Mouse (Mus musculus): ENCODE results near the gene Vasn. TPM values are rescaled to one million over a fixed set of nuclear protein-coding genes. Genes with fewer than 3 reads are reported as not detected.

Vasn gene
- polyA plus RNA-seq, 1 experiment from 2014 or later = 10.9 TPM

GRCm38 (mm10) chr16:4648416-4649023 is 8.8 kb downstream of the Vasn start:
- Histone ChIP-seq H3K4me1 (peaks cover 16% of the 10 kb centered on the region), H3K27me3 (replicated peaks) (no peaks in the 10 kb centered on the region), H3K36me3 (peaks cover 55% of the 10 kb centered on the region), H3K4me2 (replicated peaks) (no peak overlapping the region), H3K4me3 (no peak overlapping the region), H3K27ac (no peak overlapping the region), H3K9me3 (no peaks in the 10 kb centered on the region), H3K9ac (no peak overlapping the region)
- WGBS = 88% methylated on average over 28 of the region's 28 CpGs
- no peak for ATAC-seq (ENCODE audit: low FRiP score, low read depth)

DNA sequence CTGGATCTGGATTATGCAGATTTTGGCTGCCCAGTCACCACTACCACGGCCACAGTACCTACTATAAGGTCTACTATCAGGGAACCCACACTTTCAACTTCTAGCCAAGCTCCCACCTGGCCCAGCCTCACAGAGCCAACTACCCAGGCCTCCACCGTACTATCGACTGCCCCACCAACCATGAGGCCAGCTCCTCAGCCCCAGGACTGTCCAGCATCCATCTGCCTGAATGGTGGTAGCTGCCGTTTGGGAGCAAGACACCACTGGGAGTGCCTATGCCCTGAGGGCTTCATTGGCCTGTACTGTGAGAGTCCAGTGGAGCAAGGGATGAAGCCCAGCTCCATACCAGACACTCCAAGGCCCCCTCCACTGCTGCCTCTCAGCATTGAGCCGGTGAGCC is 9.5 kb downstream of the Vasn start:
- Histone ChIP-seq H3K27ac (no peak overlapping the region), H3K36me3 (peaks cover 52% of the 10 kb centered on the region), H3K9me3 (no peaks in the 10 kb centered on the region), H3K4me2 (replicated peaks) (no peak overlapping the region), H3K4me1 (peaks cover 11% of the 10 kb centered on the region; the same call in 1 of the 2 replicates), H3K4me3 (no peak overlapping the region), H3K27me3 (replicated peaks) (no peaks in the 10 kb centered on the region), H3K9ac (no peak overlapping the region)
- no peak for ATAC-seq (ENCODE audit: low FRiP score, low read depth)
- WGBS = 93% methylated on average over 5 of the region's 5 CpGs

- Histone ChIP-seq H3K9ac (no peak overlapping the region), H3K4me3 (no peak overlapping the region), H3K27me3 (replicated peaks) (no peaks in the 10 kb centered on the region), H3K9me3 (no peaks in the 10 kb centered on the region), H3K27ac (no peak overlapping the region), H3K36me3 (peaks cover 53% of the 10 kb centered on the region), H3K4me2 (replicated peaks) (no peak overlapping the region), H3K4me1 (peaks cover 11% of the 10 kb centered on the region; the same call in 1 of the 2 replicates)
- WGBS = 96% methylated on average over 11 of the region's 11 CpGs
- no peak for ATAC-seq (ENCODE audit: low FRiP score, low read depth)
These were observed 10.0 kb downstream of the Vasn start for GRCm38 (mm10) chr16:4649692-4650091.

DNA sequence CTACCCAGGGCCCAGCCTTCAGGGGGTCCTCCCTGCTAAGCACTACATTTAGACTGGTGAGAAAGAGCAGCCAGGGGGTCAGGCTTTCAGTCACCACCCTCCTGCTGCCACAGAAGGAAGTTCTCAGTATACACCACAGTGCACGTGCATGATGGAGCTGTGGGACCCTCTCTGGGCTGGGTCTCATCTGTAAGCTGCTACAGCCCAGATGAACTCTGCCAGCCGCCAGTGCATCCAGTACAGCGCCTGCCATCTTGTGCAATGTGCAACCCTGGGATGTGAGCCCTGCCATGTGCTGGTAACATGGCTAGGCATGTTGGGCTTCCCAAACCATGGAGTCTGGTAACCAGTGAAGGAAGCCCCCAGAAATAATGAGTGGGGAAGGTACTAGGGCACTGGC is 10.4 kb downstream of the Vasn start:
- no peak overlapping the region for H3K4me3 ChIP-seq
- no peaks in the 10 kb centered on the region for H3K9me3 ChIP-seq
- no peak for ATAC-seq (ENCODE audit: low FRiP score, low read depth)
- no peaks in the 10 kb centered on the region for H3K27me3 ChIP-seq (replicated peaks)
- H3K27ac ChIP-seq = no peak overlapping the region
- H3K4me2 ChIP-seq (replicated peaks) = no peak overlapping the region
- H3K9ac ChIP-seq = no peak overlapping the region
- WGBS = 86% methylated on average over 3 of the region's 3 CpGs
- peaks cover 11% of the 10 kb centered on the region; the same call in 1 of the 2 replicates for H3K4me1 ChIP-seq
- H3K36me3 ChIP-seq = peaks cover 57% of the 10 kb centered on the region

DNA sequence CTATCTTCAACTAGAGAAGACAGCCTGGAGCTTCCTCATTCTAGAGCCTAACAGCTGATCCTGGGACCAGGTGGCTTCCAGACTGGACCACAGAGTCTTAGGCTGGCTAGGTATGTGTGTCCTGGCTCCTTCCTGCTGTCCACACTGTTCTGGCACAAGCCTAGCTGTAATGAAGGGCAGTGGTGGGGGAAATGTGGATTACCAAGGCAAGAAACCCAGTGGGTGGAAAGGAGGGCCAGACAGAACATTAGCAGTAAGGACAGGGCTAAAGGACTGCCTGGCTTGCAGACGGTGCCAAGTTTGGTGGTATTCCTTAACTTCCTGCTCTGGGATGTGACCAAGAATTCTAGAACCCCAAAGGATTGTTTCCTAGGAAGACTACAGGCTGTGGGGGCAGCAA is 11.3 kb downstream of the Vasn start:
- H3K4me1 ChIP-seq = peaks cover 15% of the 10 kb centered on the region
- no peak overlapping the region for H3K27ac ChIP-seq
- no peak overlapping the region for H3K4me3 ChIP-seq
- no peaks in the 10 kb centered on the region for H3K27me3 ChIP-seq (replicated peaks)
- 95% methylated on average over 1 of the region's 1 CpGs for WGBS
- H3K36me3 ChIP-seq = peaks cover 57% of the 10 kb centered on the region
- ATAC-seq (ENCODE audit: low FRiP score, low read depth) = no peak
- H3K9me3 ChIP-seq = no peaks in the 10 kb centered on the region
- no peak overlapping the region for H3K9ac ChIP-seq
- H3K4me2 ChIP-seq (replicated peaks) = no peak overlapping the region

GRCm38 (mm10) chr16:4651624-4652023 is 11.9 kb downstream of the Vasn start:
- H3K4me1 ChIP-seq = peaks cover 15% of the 10 kb centered on the region
- no peak overlapping the region for H3K4me3 ChIP-seq
- H3K9ac ChIP-seq = no peak overlapping the region
- H3K4me2 ChIP-seq (replicated peaks) = no peak overlapping the region
- H3K9me3 ChIP-seq = no peaks in the 10 kb centered on the region
- WGBS = 58% methylated on average over 7 of the region's 7 CpGs
- no peaks in the 10 kb centered on the region for H3K27me3 ChIP-seq (replicated peaks)
- no peak overlapping the region for H3K27ac ChIP-seq
- H3K36me3 ChIP-seq = peaks cover 57% of the 10 kb centered on the region
- ATAC-seq (ENCODE audit: low FRiP score, low read depth) = no peak

GRCm38 (mm10) chr16:4652707-4653416 is 13.1 kb downstream of the Vasn start:
- Histone ChIP-seq H3K4me2 (replicated peaks) (no peak overlapping the region), H3K36me3 (peaks cover 53% of the 10 kb centered on the region), H3K9ac (no peak overlapping the region), H3K4me1 (peaks cover 8% of the 10 kb centered on the region; the same call in 1 of the 2 replicates), H3K27me3 (replicated peaks) (no peaks in the 10 kb centered on the region), H3K9me3 (no peaks in the 10 kb centered on the region), H3K27ac (no peak overlapping the region), H3K4me3 (no peak overlapping the region)
- ATAC-seq (ENCODE audit: low FRiP score, low read depth) = no peak
- 68% methylated on average over 4 of the region's 4 CpGs for WGBS

DNA sequence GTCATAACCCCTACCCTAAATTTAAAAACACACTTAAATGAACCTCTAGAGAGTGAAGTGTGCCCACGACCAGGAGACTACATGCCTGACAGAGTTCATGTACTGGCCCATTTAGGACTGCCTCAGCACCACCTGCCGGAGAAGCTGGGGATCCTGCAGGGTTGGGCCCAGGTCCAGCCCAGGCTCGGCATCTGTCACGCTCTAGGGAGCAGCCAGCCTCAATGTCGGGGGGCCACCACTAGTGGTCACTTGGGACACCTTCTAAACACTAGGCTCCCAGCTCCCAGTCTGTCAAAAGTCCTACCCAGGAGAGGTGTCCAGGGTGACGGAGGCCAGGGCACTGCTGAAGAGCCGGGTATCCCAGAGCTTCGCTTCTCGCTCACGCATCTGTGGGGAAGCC is 15.0 kb downstream of the Vasn start:
- Histone ChIP-seq H3K9me3 (no peaks in the 10 kb centered on the region), H3K4me1 (peaks cover 16% of the 10 kb centered on the region; the same call in 1 of the 2 replicates), H3K27me3 (replicated peaks) (no peaks in the 10 kb centered on the region), H3K27ac (no peak overlapping the region), H3K36me3 (peaks cover 35% of the 10 kb centered on the region), H3K9ac (no peak overlapping the region), H3K4me2 (replicated peaks) (no peak overlapping the region), H3K4me3 (no peak overlapping the region)
- 82% methylated on average over 10 of the region's 10 CpGs for WGBS
- no peak for ATAC-seq (ENCODE audit: low FRiP score, low read depth)

DNA sequence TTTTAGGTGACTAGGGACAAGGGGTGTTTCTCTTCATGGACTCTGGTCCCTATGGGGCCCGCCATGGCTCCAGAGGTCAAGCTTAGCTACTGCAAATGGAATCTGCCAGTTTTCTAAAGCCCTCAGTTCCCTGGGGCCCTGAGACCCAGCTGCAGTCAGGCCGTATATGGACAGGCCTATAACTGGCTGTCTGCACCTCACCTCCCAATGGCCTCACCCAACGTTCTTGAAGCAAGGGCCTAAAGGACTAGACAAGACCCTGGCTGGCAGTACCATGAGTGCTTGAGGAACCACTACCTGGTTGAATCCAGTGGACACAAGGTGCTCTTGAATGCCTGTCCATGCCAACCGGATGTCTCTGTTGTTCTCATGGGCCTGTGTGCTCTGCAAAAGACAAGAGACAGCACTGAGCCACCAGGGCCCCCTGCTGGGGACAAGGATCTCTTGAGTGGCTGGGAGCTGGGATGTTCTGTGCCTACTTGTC is 15.6 kb downstream of the Vasn start:
- peaks cover 16% of the 10 kb centered on the region; the same call in 1 of the 2 replicates for H3K4me1 ChIP-seq
- no peaks in the 10 kb centered on the region for H3K27me3 ChIP-seq (replicated peaks)
- H3K9ac ChIP-seq = no peak overlapping the region
- peaks cover 29% of the 10 kb centered on the region for H3K36me3 ChIP-seq
- H3K27ac ChIP-seq = no peak overlapping the region
- WGBS = 81% methylated on average over 4 of the region's 4 CpGs
- ATAC-seq (ENCODE audit: low FRiP score, low read depth) = no peak
- no peak overlapping the region for H3K4me3 ChIP-seq
- H3K9me3 ChIP-seq = no peaks in the 10 kb centered on the region
- H3K4me2 ChIP-seq (replicated peaks) = no peak overlapping the region

DNA sequence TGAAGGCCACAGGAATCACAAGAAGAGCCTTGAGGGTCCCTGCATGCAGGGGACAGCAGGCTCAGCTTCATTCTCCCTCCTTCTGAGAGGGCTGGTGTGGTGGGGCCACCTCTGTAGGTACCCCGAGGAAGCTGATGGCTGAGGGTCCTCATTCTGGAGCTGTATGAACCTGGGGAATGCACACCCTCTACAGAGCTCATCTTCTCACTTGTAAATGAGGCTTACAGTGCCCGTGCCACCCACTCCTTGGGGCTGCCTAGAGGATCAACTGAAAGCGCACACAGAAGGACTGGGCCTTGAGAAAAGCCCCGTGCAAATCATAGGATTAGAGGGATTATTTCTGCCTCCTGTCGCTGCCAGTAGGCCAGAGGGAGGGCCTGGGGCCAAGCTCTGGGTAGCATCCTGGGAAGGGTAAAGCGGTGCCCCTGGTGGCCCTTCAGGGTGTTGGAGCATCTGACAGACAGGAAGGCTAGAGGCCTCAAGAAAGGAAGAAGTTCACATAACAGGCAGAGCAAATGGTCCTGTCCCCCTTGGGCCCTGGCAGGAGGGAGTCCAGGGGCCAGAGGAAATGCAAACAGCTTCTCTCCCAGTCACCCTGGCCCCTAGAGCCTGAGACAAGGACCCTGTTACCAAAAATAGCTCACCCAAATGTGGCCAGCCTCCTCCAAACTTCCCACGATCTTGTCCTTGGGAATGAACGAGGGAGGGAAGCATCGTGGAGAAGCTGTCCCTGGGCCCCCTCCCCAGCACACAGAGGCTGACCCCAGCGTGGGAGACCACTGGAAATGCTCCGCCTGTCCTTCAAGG is 16.2 kb downstream of the Vasn start:
- 58% methylated on average over 11 of the region's 11 CpGs for WGBS
- H3K27ac ChIP-seq = no peak overlapping the region
- H3K9ac ChIP-seq = no peak overlapping the region
- no peak overlapping the region for H3K4me3 ChIP-seq
- peaks cover 16% of the 10 kb centered on the region; the same call in 1 of the 2 replicates for H3K4me1 ChIP-seq
- H3K4me2 ChIP-seq (replicated peaks) = no peak overlapping the region
- no peaks in the 10 kb centered on the region for H3K9me3 ChIP-seq
- no peak for ATAC-seq (ENCODE audit: low FRiP score, low read depth)
- H3K27me3 ChIP-seq (replicated peaks) = no peaks in the 10 kb centered on the region
- H3K36me3 ChIP-seq = peaks cover 30% of the 10 kb centered on the region

GRCm38 (mm10) chr16:4656571-4657081 is 16.9 kb downstream of the Vasn start:
- Histone ChIP-seq H3K4me1 (peaks cover 16% of the 10 kb centered on the region; the same call in 1 of the 2 replicates), H3K27me3 (replicated peaks) (no peaks in the 10 kb centered on the region), H3K36me3 (peaks cover 27% of the 10 kb centered on the region), H3K4me3 (no peak overlapping the region), H3K9me3 (no peaks in the 10 kb centered on the region), H3K4me2 (replicated peaks) (no peak overlapping the region), H3K27ac (no peak overlapping the region), H3K9ac (no peak overlapping the region)
- 74% methylated on average over 9 of the region's 9 CpGs for WGBS
- ATAC-seq (ENCODE audit: low FRiP score, low read depth) = no peak

GRCm38 (mm10) chr16:4658781-4659245 is 19.1 kb downstream of the Vasn start:
- Histone ChIP-seq H3K9me3 (no peaks in the 10 kb centered on the region), H3K27me3 (replicated peaks) (no peaks in the 10 kb centered on the region), H3K36me3 (peaks cover 25% of the 10 kb centered on the region), H3K27ac (no peak overlapping the region), H3K4me2 (replicated peaks) (peak overlapping the region; percentile 23; the same call in 1 of the 2 replicates), H3K4me3 (no peak overlapping the region), H3K9ac (no peak overlapping the region), H3K4me1 (peaks cover 11% of the 10 kb centered on the region; the same call in 1 of the 2 replicates)
- WGBS = 45% methylated on average over 11 of the region's 11 CpGs
- no peak for ATAC-seq (ENCODE audit: low FRiP score, low read depth)

Data from neural tube, embryonic 12.5 days (tissue).